Mouse (Mus musculus) heart, embryonic 15.5 days (tissue): Measurements from ENCODE around the gene Hopx. TPM values are rescaled to one million over a fixed set of nuclear protein-coding genes. Genes with fewer than 3 reads are reported as not detected.

Source experiments
- ATAC-seq: fragments of 200-750 bp; cut with Nextera tagmentation; replicated peaks from 2 replicates; pipeline ENCODE4 v1.8.0; 2017; ENCODE audit warnings: low read depth, moderate TSS enrichment; ENCODE audit not compliant: insufficient number of reproducible peaks, insufficient read depth, low FRiP score
- H3K27ac ChIP-seq: fragments of 300-500 bp; sonication (generic); 2 replicates; pipeline ENCODE4 v1.5.1; 2015; ENCODE audit warnings: mild to moderate bottlenecking, inconsistent platforms
- H3K27me3 ChIP-seq: fragments of 300-500 bp; sonication (generic); 2 replicates; pipeline ENCODE4 v1.6.1; 2015; ENCODE audit warnings: inconsistent platforms
- H3K36me3 ChIP-seq: fragments of 300-500 bp; sonication (generic); 2 replicates; pipeline ENCODE4 v1.6.1; 2015; ENCODE audit warnings: mild to moderate bottlenecking, inconsistent platforms
- H3K4me1 ChIP-seq: fragments of 300-500 bp; sonication (generic); replicated peaks from 2 replicates; pipeline ENCODE4 v1.6.1; 2015; ENCODE audit warnings: inconsistent platforms
- H3K4me2 ChIP-seq: fragments of 300-500 bp; sonication (generic); 2 replicates; pipeline ENCODE4 v1.6.1; 2015; ENCODE audit warnings: inconsistent platforms, mild to moderate bottlenecking, moderate library complexity
- H3K4me3 ChIP-seq: fragments of 300-500 bp; sonication (generic); 2 replicates; pipeline ENCODE4 v1.5.1; 2015; ENCODE audit warnings: mild to moderate bottlenecking, inconsistent platforms
- H3K9ac ChIP-seq: fragments of 300-500 bp; sonication (generic); 2 replicates; pipeline ENCODE4 v1.6.1; 2015; ENCODE audit warnings: mild to moderate bottlenecking, inconsistent platforms
- H3K9me3 ChIP-seq: fragments of 300-500 bp; sonication (generic); replicated peaks from 2 replicates; pipeline ENCODE4 v1.6.1; 2016; ENCODE audit warnings: inconsistent platforms
- WGBS: fragments of 180-500 bp; shearing (Covaris S2); methylation state at CpG from one replicate; pipeline ENCODE4 v1.1.7; 2015; ENCODE audit warnings: mixed read lengths; 5-methylcytosine and 5-hydroxymethylcytosine counted together
- polyA plus RNA-seq: library from polyadenylated mRNA; unstranded; fragments of >200 nt; fragmentation: Nextera tagmentation; extraction: Ambion mirVana; gene quantifications from 2 replicates; pipeline ENCODE4 v1.2.1, GENCODE M21; 2015

The Hopx gene
- polyA plus RNA-seq, result 16.0 and 23.6 TPM in 2 replicates

GRCm38 (mm10) chr5:77114817-77115731, at the start of gene Hopx:
TSS of gene Hopx (minus strand) at chr5:77115121.
- Histone ChIP-seq H3K9ac (peak within 1 kb of the TSS; percentile 61), H3K27me3 (no peaks in the 10 kb centered on the region), H3K27ac (peak within 1 kb of the TSS; percentile 98), H3K4me2 (peak within 1 kb of the TSS; percentile 61), H3K4me3 (peak within 1 kb of the TSS; percentile 51), H3K9me3 (no peaks in the 10 kb centered on the region), H3K36me3 (no peaks in the 10 kb centered on the region), H3K4me1 (peaks cover 29% of the 10 kb centered on the region)
- 21% methylated on average over 33 of the region's 33 CpGs for WGBS
- peak; percentile 89 for ATAC-seq

- Histone ChIP-seq H3K27me3 (no peaks in the 10 kb centered on the region), H3K27ac (no peak overlapping the region), H3K9ac (no peak overlapping the region), H3K4me1 (no peaks in the 10 kb centered on the region), H3K4me3 (no peak overlapping the region), H3K4me2 (no peak overlapping the region), H3K36me3 (no peaks in the 10 kb centered on the region), H3K9me3 (no peaks in the 10 kb centered on the region)
- ATAC-seq, result no peak
- WGBS, result 84% methylated on average over 7 of the region's 7 CpGs
Observed at GRCm38 (mm10) chr5:77163597-77163996, 48.7 kb upstream of the Hopx start.

- no peak overlapping the region for H3K27ac ChIP-seq
- no peaks in the 10 kb centered on the region; the same call in 1 of the 2 replicates for H3K4me1 ChIP-seq
- no peak for ATAC-seq
- no peaks in the 10 kb centered on the region for H3K36me3 ChIP-seq
- H3K27me3 ChIP-seq, result no peaks in the 10 kb centered on the region
- H3K4me2 ChIP-seq, result no peak overlapping the region
- no peaks in the 10 kb centered on the region for H3K9me3 ChIP-seq
- 86% methylated on average over 3 of the region's 3 CpGs for WGBS
- no peak overlapping the region for H3K9ac ChIP-seq
- no peak overlapping the region for H3K4me3 ChIP-seq
Observed at GRCm38 (mm10) chr5:77162566-77162965, 47.6 kb upstream of the Hopx start.

GRCm38 (mm10) chr5:77157777-77158540, 43.0 kb upstream of the Hopx start:
- Histone ChIP-seq H3K9me3 (no peaks in the 10 kb centered on the region), H3K4me2 (no peak overlapping the region), H3K4me3 (no peak overlapping the region), H3K9ac (no peak overlapping the region), H3K27ac (no peak overlapping the region), H3K36me3 (no peaks in the 10 kb centered on the region), H3K27me3 (no peaks in the 10 kb centered on the region), H3K4me1 (peaks cover 3% of the 10 kb centered on the region; the same call in 1 of the 2 replicates)
- no peak for ATAC-seq
- 50% methylated on average over 14 of the region's 14 CpGs for WGBS

- no peak overlapping the region for H3K9ac ChIP-seq
- H3K36me3 ChIP-seq, result no peaks in the 10 kb centered on the region
- H3K27ac ChIP-seq, result no peak overlapping the region
- H3K27me3 ChIP-seq, result no peaks in the 10 kb centered on the region
- peaks cover 3% of the 10 kb centered on the region; the same call in 1 of the 2 replicates for H3K4me1 ChIP-seq
- no peaks in the 10 kb centered on the region for H3K9me3 ChIP-seq
- 70% methylated on average over 5 of the region's 5 CpGs for WGBS
- ATAC-seq, result no peak
- H3K4me3 ChIP-seq, result no peak overlapping the region
- no peak overlapping the region for H3K4me2 ChIP-seq
Observed at GRCm38 (mm10) chr5:77156938-77157337, 42.0 kb upstream of the Hopx start.

- no peak overlapping the region for H3K9ac ChIP-seq
- no peak for ATAC-seq
- no peak overlapping the region for H3K27ac ChIP-seq
- peaks cover 8% of the 10 kb centered on the region for H3K4me1 ChIP-seq
- no peaks in the 10 kb centered on the region for H3K27me3 ChIP-seq
- no peak overlapping the region for H3K4me2 ChIP-seq
- H3K9me3 ChIP-seq, result no peaks in the 10 kb centered on the region
- WGBS, result 84% methylated on average over 12 of the region's 12 CpGs
- no peaks in the 10 kb centered on the region for H3K36me3 ChIP-seq
- no peak overlapping the region for H3K4me3 ChIP-seq
Observed at GRCm38 (mm10) chr5:77155526-77155925, 40.6 kb upstream of the Hopx start.

GRCm38 (mm10) chr5:77154812-77155211, 39.9 kb upstream of the Hopx start:
- Histone ChIP-seq H3K4me1 (peaks cover 8% of the 10 kb centered on the region), H3K4me2 (no peak overlapping the region), H3K27ac (no peak overlapping the region), H3K9ac (no peak overlapping the region), H3K27me3 (no peaks in the 10 kb centered on the region), H3K36me3 (no peaks in the 10 kb centered on the region), H3K9me3 (no peaks in the 10 kb centered on the region), H3K4me3 (no peak overlapping the region)
- no peak for ATAC-seq
- 52% methylated on average over 5 of the region's 5 CpGs for WGBS

- H3K9me3 ChIP-seq, result no peaks in the 10 kb centered on the region
- no peak overlapping the region for H3K4me3 ChIP-seq
- H3K27me3 ChIP-seq, result no peaks in the 10 kb centered on the region
- no peak overlapping the region for H3K9ac ChIP-seq
- peaks cover 8% of the 10 kb centered on the region for H3K4me1 ChIP-seq
- WGBS, result 72% methylated on average over 3 of the region's 3 CpGs
- no peaks in the 10 kb centered on the region for H3K36me3 ChIP-seq
- H3K27ac ChIP-seq, result no peak overlapping the region
- no peak overlapping the region for H3K4me2 ChIP-seq
- ATAC-seq, result no peak
Observed at GRCm38 (mm10) chr5:77151738-77152137, 36.8 kb upstream of the Hopx start.

GRCm38 (mm10) chr5:77151075-77151474, 36.2 kb upstream of the Hopx start:
- ATAC-seq, result peak; percentile 61; the same call in 1 of the 2 replicates
- no peak overlapping the region for H3K27ac ChIP-seq
- H3K27me3 ChIP-seq, result no peaks in the 10 kb centered on the region

GRCm38 (mm10) chr5:77148021-77148621, 33.2 kb upstream of the Hopx start:
- peak overlapping the region; percentile 66 for H3K27ac ChIP-seq

More at GRCm38 (mm10) chr5:77151075-77151474, 36.2 kb upstream of the Hopx start:
- WGBS, result 23% methylated on average over 7 of the region's 7 CpGs
- Histone ChIP-seq H3K9me3 (no peaks in the 10 kb centered on the region), H3K4me1 (peaks cover 8% of the 10 kb centered on the region), H3K4me3 (no peak overlapping the region), H3K9ac (no peak overlapping the region), H3K4me2 (no peak overlapping the region), H3K36me3 (no peaks in the 10 kb centered on the region)

More at GRCm38 (mm10) chr5:77148021-77148621, 33.2 kb upstream of the Hopx start:
- Histone ChIP-seq H3K36me3 (no peaks in the 10 kb centered on the region), H3K4me3 (no peak overlapping the region), H3K27me3 (no peaks in the 10 kb centered on the region), H3K9me3 (no peaks in the 10 kb centered on the region), H3K9ac (no peak overlapping the region), H3K4me2 (no peak overlapping the region), H3K4me1 (peaks cover 10% of the 10 kb centered on the region)
- peak; percentile 69 for ATAC-seq
- WGBS, result 47% methylated on average over 6 of the region's 6 CpGs
